Mouse (Mus musculus) kidney, postnatal 10 days (tissue): ENCODE measurements around the gene Gm45808.

Experiments
- DNase-seq: peaks from one replicate; pipeline ENCODE4 v3.0.0; 2021; ENCODE audit warnings: mixed read lengths

The Gm45808 gene

GRCm38 (mm10) chr7:45447325-45447990 is 39.2 kb downstream of the Gm45808 start:
- DNase-seq = peak; percentile 70

GRCm38 (mm10) chr7:45446589-45446988 is 40.0 kb downstream of the Gm45808 start:
- DNase-seq = no peak

- no peak for DNase-seq
Measured at GRCm38 (mm10) chr7:45443526-45444420, 42.8 kb downstream of the Gm45808 start.

- peak; percentile 54 for DNase-seq
Measured at GRCm38 (mm10) chr7:45437521-45438276, 48.9 kb downstream of the Gm45808 start, which contains the start of gene Ruvbl2. TSS of gene Ruvbl2 (minus strand) at chr7:45438096.

GRCm38 (mm10) chr7:45437046-45437445 is 49.6 kb downstream of the Gm45808 start:
- no peak for DNase-seq

DNA sequence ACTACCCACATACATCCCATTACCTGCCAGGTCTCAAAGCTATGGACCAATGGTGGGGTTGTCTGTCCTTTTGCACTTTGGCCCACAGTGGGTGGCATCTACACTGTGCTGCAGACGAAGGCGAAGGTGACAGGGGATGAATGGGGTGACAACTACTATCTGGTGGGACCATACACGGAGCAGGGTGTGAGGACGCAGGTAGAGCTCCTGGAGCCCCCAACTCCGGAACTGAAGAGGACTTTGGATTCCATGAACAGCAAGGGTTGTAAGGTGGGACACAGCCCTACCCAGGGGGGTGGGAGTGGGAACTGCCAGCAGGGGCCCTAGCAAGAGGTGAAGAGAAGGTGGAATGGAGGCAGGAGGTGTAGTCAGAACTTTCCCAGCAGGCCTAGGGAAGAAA is 50.2 kb downstream of the Gm45808 start:
- DNase-seq = no peak

- DNase-seq = no peak
Measured at GRCm38 (mm10) chr7:45435038-45435437, 51.6 kb downstream of the Gm45808 start.

DNA sequence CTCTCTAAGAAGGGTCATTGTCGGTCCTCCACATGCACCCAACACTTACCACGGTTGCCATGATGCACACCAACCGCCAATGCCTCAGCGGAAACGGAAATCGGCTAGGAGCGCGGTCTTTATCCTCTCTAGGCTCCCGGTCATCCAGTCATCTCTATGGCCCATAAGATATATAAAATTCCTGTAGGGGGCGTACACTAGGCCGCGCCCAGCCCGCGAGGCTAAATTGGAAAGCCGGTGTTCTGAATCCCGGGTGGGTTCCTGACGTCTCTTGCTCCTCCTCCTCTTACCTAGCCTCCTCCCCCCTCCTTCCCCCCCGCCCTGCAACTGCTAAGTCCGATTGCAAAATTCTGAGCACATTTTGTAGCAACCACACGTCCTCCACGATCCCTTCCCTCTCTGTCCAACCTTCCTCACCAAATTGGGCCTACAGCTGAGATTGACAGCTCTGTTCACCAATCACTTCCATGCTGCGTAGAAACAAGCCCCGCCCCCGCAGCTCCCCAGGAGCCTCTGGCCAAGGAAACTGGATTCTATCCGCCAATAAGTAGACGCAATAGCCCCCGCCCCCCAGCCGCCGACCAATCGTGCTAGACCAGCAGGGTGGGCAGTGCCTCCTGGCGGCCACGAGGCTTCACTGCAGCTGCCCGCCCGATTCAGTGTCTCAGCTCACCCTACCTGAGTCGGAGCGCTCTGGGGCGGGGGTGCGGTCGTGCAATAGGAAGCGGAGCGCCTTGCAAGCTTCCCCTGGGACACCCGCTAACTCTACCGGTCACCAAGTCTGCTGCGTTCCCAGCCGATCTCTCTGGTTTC is 52.2 kb downstream of the Gm45808 start, which contains the start of gene Gys1:
Gene Gys1, plus strand, starts transcription at position 642 of the 813 bp plus-strand sequence.
- peak; percentile 100 for DNase-seq

DNA sequence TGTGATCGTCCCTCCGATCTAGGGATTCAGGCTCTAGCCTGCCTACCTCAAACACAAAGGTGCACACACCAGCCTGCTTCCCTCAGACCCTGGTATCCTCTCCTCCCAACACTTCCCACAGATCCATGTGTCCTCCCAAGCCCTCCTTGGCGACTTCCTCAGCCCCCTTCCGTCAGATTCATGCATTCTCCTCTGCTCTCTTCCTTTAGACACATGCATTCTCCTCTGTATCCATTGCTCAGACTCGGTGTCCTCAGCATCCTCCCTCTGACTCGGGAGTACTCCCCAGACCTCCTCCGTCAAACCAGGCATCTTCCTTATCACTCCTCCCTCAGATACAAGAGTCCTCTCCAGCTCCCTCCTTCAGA is 52.8 kb downstream of the Gm45808 start:
- DNase-seq = no peak

DNA sequence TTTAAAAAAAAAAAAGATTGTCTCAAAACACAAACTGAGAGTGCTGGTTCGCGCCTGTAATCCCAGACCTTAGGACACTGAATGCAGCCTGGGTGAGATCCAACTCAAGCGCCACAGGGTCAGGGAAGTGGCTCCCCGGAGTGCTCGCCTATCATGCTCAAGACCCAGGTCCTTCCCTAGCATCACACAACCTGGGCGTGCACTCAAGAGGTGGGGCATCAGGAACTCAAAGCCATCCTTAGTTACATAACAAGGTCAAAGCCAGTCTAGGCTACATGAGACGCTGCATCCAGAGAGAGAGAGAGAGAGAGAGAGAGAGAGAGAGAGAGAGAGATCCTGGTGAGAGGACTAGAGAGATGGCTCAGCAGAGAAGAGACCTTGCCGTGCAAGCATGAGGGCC is 60.1 kb downstream of the Gm45808 start:
- DNase-seq = no peak

DNA sequence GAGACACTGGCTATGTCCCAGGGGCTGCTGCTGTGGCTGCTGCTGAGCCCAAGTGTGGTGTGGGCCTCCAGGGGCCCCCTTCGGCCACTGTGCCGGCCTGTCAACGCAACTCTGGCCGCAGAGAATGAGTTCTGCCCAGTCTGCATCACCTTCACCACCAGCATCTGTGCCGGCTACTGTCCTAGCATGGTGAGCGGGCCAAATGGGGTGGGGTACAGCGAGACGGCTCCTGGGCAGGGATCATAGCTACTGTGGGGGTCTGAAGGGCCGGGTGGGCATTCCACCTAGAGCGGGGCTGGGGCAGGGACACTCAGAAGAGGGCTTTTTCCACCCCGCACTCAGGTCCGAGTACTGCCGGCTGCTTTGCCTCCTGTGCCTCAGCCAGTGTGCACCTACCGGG is 65.4 kb downstream of the Gm45808 start:
- no peak for DNase-seq

DNA sequence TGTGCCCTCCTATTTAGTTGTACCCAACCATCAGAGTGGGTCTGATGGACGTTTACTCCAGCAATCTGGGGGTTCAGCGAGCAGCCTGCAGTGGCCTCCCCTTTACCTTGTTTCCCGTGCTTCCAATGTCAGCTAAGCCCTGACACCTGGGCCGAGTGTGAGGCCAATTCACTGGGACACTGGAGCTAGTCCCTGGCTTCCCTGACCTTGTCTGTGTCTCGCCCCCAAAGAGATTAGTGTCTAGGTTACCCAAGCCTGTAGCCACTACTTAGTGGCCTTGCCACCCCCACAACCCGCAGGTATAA is 66.0 kb downstream of the Gm45808 start, which contains the start of gene Lhb:
Gene Lhb, plus strand, starts transcription at position 206 of the 305 bp plus-strand sequence.
- DNase-seq = no peak

- DNase-seq = no peak
Measured at GRCm38 (mm10) chr7:45419859-45420614, 66.6 kb downstream of the Gm45808 start.

- DNase-seq = no peak
Measured at GRCm38 (mm10) chr7:45417962-45418492, 68.6 kb downstream of the Gm45808 start.
